ENCODE assay signal across 14 mouse cellular contexts in genomic region chr15:32546746-32547145, GRCm38 (mm10).
"Had no signal": no experiment of that assay in that cellular context is flagged by ENCODE, and none has a peak within 500 bp of the region (broad histone marks: within the 10 kb centered on the region; RNA-seq: fewer than 3 reads in every experiment).

No protein-coding gene starts in this region.

- H3K4me2 ChIP-seq: neural tube, embryonic 15.5 days; stomach, embryonic 15.5 days had no signal

- H3K27ac ChIP-seq: neural tube, embryonic 15.5 days; stomach, embryonic 15.5 days; stomach, postnatal 0 days had no signal

- H3K9me3 ChIP-seq: neural tube, embryonic 15.5 days; stomach, embryonic 15.5 days had no signal

- H3K27me3 ChIP-seq: neural tube, embryonic 15.5 days; stomach, embryonic 15.5 days had no signal

- H3K9ac ChIP-seq: neural tube, embryonic 15.5 days; stomach, embryonic 15.5 days had no signal

- DNase-seq: right cerebral cortex, adult 18-20 months; right cerebral cortex, postnatal 14 days; right cerebral cortex, postnatal 25 days; right cerebral cortex, postnatal 4 days; spleen, adult 18-20 months; thymus, adult 18-20 months; thymus, adult 2 months; thymus, postnatal 14 days; thymus, postnatal 25 days; thymus, postnatal 36 days; thymus, postnatal 4 days had no signal

- H3K36me3 ChIP-seq: neural tube, embryonic 15.5 days; stomach, embryonic 15.5 days had no signal

- H3K4me3 ChIP-seq: neural tube, embryonic 15.5 days; stomach, embryonic 15.5 days had no signal

- H3K4me1 ChIP-seq: neural tube, embryonic 15.5 days; stomach, embryonic 15.5 days had no signal
